Mouse (Mus musculus) gastrocnemius, adult 2 months (tissue): ENCODE data around the gene Fancg. TPM values are rescaled to one million over a fixed set of nuclear protein-coding genes. Genes with fewer than 3 reads are reported as not detected.

ENCODE experiments used
- DNase-seq: peaks from one replicate; pipeline ENCODE4 v3.0.0; 2022
- H3K27ac ChIP-seq: fragments of 200-600 bp; 2 replicates; pipeline ENCODE4 v1.8.1; 2022; ENCODE audit warnings: mild to moderate bottlenecking
- H3K4me3 ChIP-seq: fragments of 200-600 bp; 2 replicates; pipeline ENCODE4 v1.8.1; 2022; ENCODE audit warnings: mild to moderate bottlenecking, moderate library complexity
- CTCF ChIP-seq: fragments of 200-600 bp; IDR thresholded peaks from 2 replicates; pipeline ENCODE4 v1.8.1; 2022; ENCODE audit warnings: antibody characterized with exemption, mild to moderate bottlenecking, moderate library complexity
- intact Hi-C: fragments of 180-260 bp; cut with DNase I; formaldehyde crosslinking; loops from one replicate; pipeline ENCODE4 v1.15.1; 2025
- total RNA-seq, 2 experiments: library from RNA; stranded (reverse); gene quantifications; 2 replicates each; pipeline ENCODE4 v1.2.3; 2021

Gene Fancg
- total RNA-seq, 2 experiments from 2014 or later: 0.84 to 1.2 TPM

- peak; percentile 33 for TF ChIP-seq CTCF
- Histone ChIP-seq H3K27ac (peak within 1 kb of the TSS; percentile 90), H3K4me3 (peak within 1 kb of the TSS; percentile 86)
- intact Hi-C loops: loop anchor here (10.0 kb wide), 1 partner anchor 523 kb away; no protein-coding TSS in a partner anchor
- peak; percentile 94 for DNase-seq
These were observed 21.1 kb upstream of the Fancg start, which contains the start of gene Stoml2 for GRCm38 (mm10) chr4:43031237-43031995. Gene Stoml2 (minus strand): TSS chr4:43031710.

- peak overlapping the region; percentile 90 for H3K27ac ChIP-seq
- TF ChIP-seq CTCF: no peak
- intact Hi-C loops: loop anchor here (10.0 kb wide), 1 partner anchor 524 kb away; no protein-coding TSS in a partner anchor
- peak overlapping the region; percentile 86 for H3K4me3 ChIP-seq
- DNase-seq: peak; percentile 65
These were observed 20.5 kb upstream of the Fancg start for GRCm38 (mm10) chr4:43030780-43031230.

- intact Hi-C loops: loop anchor here (10.0 kb wide), 1 partner anchor 524 kb away; no protein-coding TSS in a partner anchor
- DNase-seq: no peak
- TF ChIP-seq CTCF: no peak
- Histone ChIP-seq H3K4me3 (peak overlapping the region; percentile 86), H3K27ac (peak overlapping the region; percentile 90)
These were observed 20.0 kb upstream of the Fancg start for GRCm38 (mm10) chr4:43030352-43030751.

- no peak for TF ChIP-seq CTCF
- Histone ChIP-seq H3K4me3 (no peak overlapping the region; the same call in 1 of the 2 replicates), H3K27ac (no peak overlapping the region)
- intact Hi-C loops: loop anchor here (10.0 kb wide), 1 partner anchor 525 kb away; no protein-coding TSS in a partner anchor
- no peak for DNase-seq
These were observed 19.4 kb upstream of the Fancg start for GRCm38 (mm10) chr4:43029749-43030148.

- intact Hi-C loops: no loop called here
- no peak overlapping the region for H3K4me3 ChIP-seq
These were observed 18.8 kb upstream of the Fancg start for GRCm38 (mm10) chr4:43029121-43029520.

GRCm38 (mm10) chr4:43025084-43025960, 15.0 kb upstream of the Fancg start, which contains the start of gene Pigo:
Gene Pigo (minus strand): TSS chr4:43025819.
- peak within 1 kb of the TSS; percentile 95 for H3K27ac ChIP-seq
- DNase-seq: peak; percentile 96
- intact Hi-C loops: loop anchor here (1.0 kb wide), 1 partner anchor 20 kb away; no protein-coding TSS in a partner anchor
- H3K4me3 ChIP-seq: peak within 1 kb of the TSS; percentile 75
- TF ChIP-seq CTCF: peak; percentile 65

More at GRCm38 (mm10) chr4:43029121-43029520, 18.8 kb upstream of the Fancg start:
- TF ChIP-seq CTCF: no peak
- H3K27ac ChIP-seq: no peak overlapping the region
- DNase-seq: no peak

- intact Hi-C loops: loop anchor here (1.0 kb wide), 1 partner anchor 19 kb away; no protein-coding TSS in a partner anchor
- no peak for DNase-seq
- H3K27ac ChIP-seq: peak overlapping the region; percentile 95
- H3K4me3 ChIP-seq: peak overlapping the region; percentile 75
- no peak for TF ChIP-seq CTCF
These were observed 14.4 kb upstream of the Fancg start for GRCm38 (mm10) chr4:43024673-43025072.

GRCm38 (mm10) chr4:43021341-43021740, 11.0 kb upstream of the Fancg start:
- Histone ChIP-seq H3K4me3 (no peak overlapping the region), H3K27ac (no peak overlapping the region)
- DNase-seq: no peak
- intact Hi-C loops: no loop called here
- TF ChIP-seq CTCF: no peak

- intact Hi-C loops: no loop called here
- DNase-seq: no peak
- H3K27ac ChIP-seq: no peak overlapping the region
- no peak for TF ChIP-seq CTCF
- H3K4me3 ChIP-seq: no peak overlapping the region
These were observed 10.6 kb upstream of the Fancg start for GRCm38 (mm10) chr4:43020876-43021275.

GRCm38 (mm10) chr4:43019641-43020465, 9.5 kb upstream of the Fancg start:
- H3K4me3 ChIP-seq: no peak overlapping the region
- TF ChIP-seq CTCF: no peak
- intact Hi-C loops: no loop called here
- no peak overlapping the region for H3K27ac ChIP-seq
- DNase-seq: no peak

- intact Hi-C loops: no loop called here
- no peak for TF ChIP-seq CTCF
- no peak overlapping the region for H3K4me3 ChIP-seq
- DNase-seq: no peak
- no peak overlapping the region for H3K27ac ChIP-seq
These were observed 8.9 kb upstream of the Fancg start for GRCm38 (mm10) chr4:43019176-43019575.

GRCm38 (mm10) chr4:43018156-43018555, 7.8 kb upstream of the Fancg start:
- H3K4me3 ChIP-seq: no peak overlapping the region
- TF ChIP-seq CTCF: no peak
- no peak for DNase-seq
- intact Hi-C loops: no loop called here
- H3K27ac ChIP-seq: no peak overlapping the region
